Mouse (Mus musculus): ENCODE data around the gene Efl1.

DNA sequence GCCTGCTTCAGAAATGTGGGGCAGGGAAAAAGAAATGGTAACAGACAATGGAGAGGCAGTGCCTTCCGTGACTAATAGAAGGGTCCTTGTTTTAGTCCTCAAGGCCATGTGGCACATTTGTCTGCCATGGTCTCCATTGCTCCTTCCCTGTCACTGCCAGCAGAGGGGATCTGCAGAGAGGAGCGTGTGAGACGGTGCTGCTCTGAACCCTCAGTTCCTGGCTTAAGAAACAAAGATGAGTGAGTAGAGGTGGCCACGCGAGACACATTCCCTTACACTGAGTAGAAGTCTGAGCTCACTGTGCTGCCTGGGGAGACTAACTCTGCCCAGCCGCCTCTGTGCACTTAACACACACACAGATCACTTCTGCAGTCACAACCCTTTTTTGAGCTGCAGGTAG lies 121.8 kb downstream of the Efl1 start:
- TF ChIP-seq CTCF (conservative IDR thresholded peaks at IDR 0.05; ENCODE audit: low read length) (no peak), NANOG (IDR thresholded peaks at IDR 0.05; ENCODE audit: borderline replicate concordance, low read length) (no peak)
